Mouse (Mus musculus): ENCODE results near the gene Pde9a. TPM values are rescaled to one million over a fixed set of nuclear protein-coding genes. Genes with fewer than 3 reads are reported as not detected.

The Pde9a gene
- polyA plus RNA-seq, 1 experiment: not detected

DNA sequence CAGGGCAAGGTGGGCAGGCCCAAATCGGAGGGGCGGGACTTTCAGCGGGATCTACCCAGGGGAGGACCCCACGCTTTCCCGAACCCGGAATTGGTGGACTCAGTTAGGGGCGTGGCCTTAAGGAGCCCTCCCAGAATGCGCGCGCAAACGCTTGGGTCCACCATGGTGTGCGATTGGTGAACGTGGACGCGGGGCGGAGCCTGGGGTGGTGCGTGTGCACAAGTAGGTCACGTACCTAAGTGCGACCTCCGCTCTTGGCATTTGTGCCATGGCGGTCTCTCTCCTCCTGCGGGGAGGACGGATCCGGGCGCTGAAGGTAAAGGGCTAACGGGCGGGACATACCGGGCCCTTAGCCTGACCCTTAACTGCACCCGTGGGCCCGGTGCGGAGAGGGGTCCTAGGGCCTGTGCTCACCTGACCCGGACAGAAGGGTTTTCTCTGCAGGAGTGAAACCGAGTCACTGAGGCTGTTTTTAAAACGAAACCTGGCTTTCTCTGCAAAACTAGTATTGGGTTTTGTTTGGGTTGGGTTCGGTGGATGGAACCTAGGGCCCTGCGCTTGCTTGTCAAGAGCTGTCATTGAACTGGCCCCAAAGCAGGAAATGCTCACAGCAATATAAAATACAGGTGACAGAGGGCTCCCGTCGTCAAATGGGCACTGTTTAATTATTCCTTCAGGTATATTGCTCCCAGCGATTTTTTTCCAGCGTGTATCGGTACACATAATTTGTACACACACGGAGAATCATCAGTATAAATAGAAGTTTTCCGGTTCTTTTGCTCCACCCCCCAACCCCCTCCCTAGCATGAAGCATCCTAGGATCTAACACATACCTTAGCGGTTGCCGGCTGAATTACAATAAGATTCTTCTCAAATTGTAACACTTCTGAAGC lies 134.2 kb downstream of the Pde9a start, which contains the start of the genes Wdr4 and Ndufv3:
TSS of gene Wdr4 (minus strand) at position 35 of the 893 bp plus-strand sequence.
TSS of gene Ndufv3 (plus strand) at position 170 of the 893 bp plus-strand sequence.
- Histone ChIP-seq H3K27ac (ENCODE audit: insufficient read depth, low read depth, low read length) (peak within 1 kb of the TSS; percentile 63), H3K4me3 (ENCODE audit: insufficient read depth, low read length) (peak within 1 kb of the TSS; percentile 72), H3K4me1 (ENCODE audit: control insufficient read depth, insufficient read depth, low read length) (peaks cover 7% of the 10 kb centered on the region)
- TF ChIP-seq CTCF (IDR thresholded peaks at IDR 0.05; ENCODE audit: low read depth, low read length): no peak
- peak; percentile 89; the same call in 1 of the 2 replicates for TF ChIP-seq POLR2A (IDR thresholded peaks at IDR 0.05; ENCODE audit: borderline replicate concordance, low read depth, low read length)

DNA sequence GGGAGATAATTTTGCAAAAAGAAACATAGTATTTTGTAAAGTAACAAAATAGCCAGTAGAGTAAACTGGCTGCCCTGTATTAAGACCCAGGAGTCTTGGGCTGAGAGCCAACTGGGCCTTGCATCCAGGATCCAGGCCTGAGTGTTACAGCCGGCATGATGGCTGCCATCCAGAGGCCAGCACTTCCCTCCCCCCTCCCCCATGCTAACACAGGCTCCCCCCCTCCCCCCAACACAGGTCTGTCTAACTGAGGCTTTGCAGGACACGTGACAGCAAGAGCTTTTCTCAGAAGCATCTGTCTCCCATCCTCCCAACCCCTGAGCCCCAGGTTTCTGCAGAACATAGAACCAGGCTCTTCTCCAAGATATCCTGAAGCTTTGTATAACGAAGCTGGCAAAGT lies 134.9 kb downstream of the Pde9a start:
- H3K27ac ChIP-seq (ENCODE audit: insufficient read depth, low read depth, low read length): no peak overlapping the region
- peaks cover 7% of the 10 kb centered on the region for H3K4me1 ChIP-seq (ENCODE audit: control insufficient read depth, insufficient read depth, low read length)
- peak overlapping the region; percentile 72 for H3K4me3 ChIP-seq (ENCODE audit: insufficient read depth, low read length)
- TF ChIP-seq POLR2A (IDR thresholded peaks at IDR 0.05; ENCODE audit: borderline replicate concordance, low read depth, low read length) (0 out of 2 replicates have a peak, but pooled peaks have one; percentile 12), CTCF (IDR thresholded peaks at IDR 0.05; ENCODE audit: low read depth, low read length) (no peak)

DNA sequence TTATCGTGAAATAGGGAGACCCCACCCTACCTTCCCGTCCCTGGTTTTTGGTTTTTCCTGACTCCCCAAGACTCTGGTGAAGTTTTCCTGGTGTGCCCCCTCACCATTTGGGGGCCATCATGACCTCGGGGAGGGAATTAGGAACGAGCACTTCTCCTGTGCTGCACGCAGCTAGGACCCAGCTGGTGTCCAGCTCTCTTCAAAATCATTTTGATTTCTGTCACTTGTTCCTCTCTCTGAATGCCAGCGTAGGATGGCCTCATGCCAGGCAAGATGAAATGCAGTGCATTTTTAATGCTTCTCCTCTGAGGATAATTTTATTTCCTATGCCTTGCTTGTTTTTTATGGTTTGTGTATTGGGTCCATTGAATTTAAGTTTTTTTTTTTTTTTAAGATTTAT lies 135.9 kb downstream of the Pde9a start:
- H3K4me3 ChIP-seq (ENCODE audit: insufficient read depth, low read length): no peak overlapping the region
- peaks cover 7% of the 10 kb centered on the region for H3K4me1 ChIP-seq (ENCODE audit: control insufficient read depth, insufficient read depth, low read length)

DNA sequence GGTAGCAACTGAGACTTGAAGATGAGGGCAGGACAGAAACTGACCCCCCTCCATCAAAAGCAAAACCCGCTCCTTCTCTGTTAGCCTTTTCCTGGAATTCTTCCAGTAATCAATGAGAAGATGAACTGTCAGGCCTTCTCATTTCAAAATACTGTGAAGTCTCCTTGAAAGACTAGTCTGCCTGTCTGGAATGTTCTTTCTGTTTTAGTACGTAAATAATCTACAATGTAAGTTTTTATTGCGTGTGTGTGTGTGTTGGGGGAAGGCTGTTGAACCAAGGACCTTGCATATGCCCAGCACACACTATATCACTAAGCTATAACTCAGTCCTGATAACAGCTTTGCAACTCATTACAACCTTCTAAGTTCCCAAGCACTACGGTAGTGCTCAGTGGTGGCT lies 139.1 kb downstream of the Pde9a start:
- no peak for TF ChIP-seq CTCF (IDR thresholded peaks at IDR 0.05; ENCODE audit: low read depth, low read length)
- TF ChIP-seq POLR2A (IDR thresholded peaks at IDR 0.05; ENCODE audit: borderline replicate concordance, low read depth, low read length): no peak
- peaks cover 7% of the 10 kb centered on the region for H3K4me1 ChIP-seq (ENCODE audit: control insufficient read depth, insufficient read depth, low read length)
- no peak overlapping the region for H3K27ac ChIP-seq (ENCODE audit: insufficient read depth, low read depth, low read length)
- H3K4me3 ChIP-seq (ENCODE audit: insufficient read depth, low read length): no peak overlapping the region

More for the DNA sequence above, 135.9 kb downstream of the Pde9a start:
- no peak overlapping the region for H3K27ac ChIP-seq (ENCODE audit: insufficient read depth, low read depth, low read length)
- no peak for TF ChIP-seq CTCF (IDR thresholded peaks at IDR 0.05; ENCODE audit: low read depth, low read length)

DNA sequence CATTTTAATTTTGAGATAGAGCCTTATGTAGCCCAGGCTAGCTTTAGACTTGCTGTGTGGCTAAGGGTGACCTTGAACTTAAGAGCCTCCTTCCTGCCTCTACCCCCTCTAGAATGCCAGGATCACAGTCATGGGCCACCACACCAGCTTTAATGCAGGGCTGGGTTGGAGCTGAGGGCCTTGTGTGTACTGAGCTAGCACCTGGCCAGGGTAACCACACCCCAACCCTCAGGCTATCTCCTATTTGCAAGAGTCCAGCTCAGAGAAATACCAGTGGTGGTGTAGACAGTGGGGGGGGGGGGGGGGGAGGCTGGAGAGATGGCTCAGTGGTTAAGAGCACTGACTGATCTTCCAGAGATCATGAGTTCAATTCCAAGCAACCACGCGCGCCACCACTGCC lies 139.8 kb downstream of the Pde9a start:
- H3K4me1 ChIP-seq (ENCODE audit: control insufficient read depth, insufficient read depth, low read length): peaks cover 7% of the 10 kb centered on the region
- no peak overlapping the region for H3K27ac ChIP-seq (ENCODE audit: insufficient read depth, low read depth, low read length)
- TF ChIP-seq CTCF (IDR thresholded peaks at IDR 0.05; ENCODE audit: low read depth, low read length): no peak
- TF ChIP-seq POLR2A (IDR thresholded peaks at IDR 0.05; ENCODE audit: borderline replicate concordance, low read depth, low read length): no peak
- H3K4me3 ChIP-seq (ENCODE audit: insufficient read depth, low read length): no peak overlapping the region

Other genes with a start within 250 kb of the Pde9a start
- gene Tff2, start 241.9 kb upstream of the Pde9a start, polyA plus RNA-seq (2012; ENCODE audit: insufficient read depth, insufficient read length, missing spikeins): not detected in 2 replicates
- gene Tff1, start 220.9 kb upstream of the Pde9a start, polyA plus RNA-seq (2012; ENCODE audit: insufficient read depth, insufficient read length, missing spikeins): not detected in 2 replicates
- gene Tmprss3, start 187.2 kb upstream of the Pde9a start, polyA plus RNA-seq (2012; ENCODE audit: insufficient read depth, insufficient read length, missing spikeins): not detected in 2 replicates
- not detected in 2 replicates for gene Ubash3a, start 178.3 kb upstream of the Pde9a start, polyA plus RNA-seq (2012; ENCODE audit: insufficient read depth, insufficient read length, missing spikeins)
- not detected in 2 replicates for gene Rsph1, start 108.8 kb upstream of the Pde9a start, polyA plus RNA-seq (2012; ENCODE audit: insufficient read depth, insufficient read length, missing spikeins)
- gene Slc37a1, start 99.4 kb upstream of the Pde9a start, polyA plus RNA-seq (2012; ENCODE audit: insufficient read depth, insufficient read length, missing spikeins): 7.5 and 11.6 TPM in 2 replicates
- 11.3 and 13.8 TPM in 2 replicates for gene Wdr4, start 133.8 kb downstream of the Pde9a start, polyA plus RNA-seq (2012; ENCODE audit: insufficient read depth, insufficient read length, missing spikeins)
- gene Ndufv3, start 133.9 kb downstream of the Pde9a start, polyA plus RNA-seq (2012; ENCODE audit: insufficient read depth, insufficient read length, missing spikeins): 132 and 146 TPM in 2 replicates
- gene Pknox1, start 178.5 kb downstream of the Pde9a start, polyA plus RNA-seq (2012; ENCODE audit: insufficient read depth, insufficient read length, missing spikeins): 14.3 and 18.6 TPM in 2 replicates

Data from bone marrow macrophage, adult 2 months (primary cell).